Mouse (Mus musculus): ENCODE results near the gene Samd10. TPM values are rescaled to one million over a fixed set of nuclear protein-coding genes. Genes with fewer than 3 reads are reported as not detected.

Samd10 gene
- polyA plus RNA-seq, 1 experiment = 1.0 TPM

- Histone ChIP-seq H3K4me1 (peaks cover 67% of the 10 kb centered on the region), H3K4me3 (replicated peaks) (no peak overlapping the region), H3K36me3 (replicated peaks; ENCODE audit: low read length) (peaks cover 67% of the 10 kb centered on the region), H3K27me3 (replicated peaks) (no peaks in the 10 kb centered on the region), H3K9me3 (no peaks in the 10 kb centered on the region)
- TF ChIP-seq FLI1 (IDR thresholded peaks at IDR 0.05; ENCODE audit: low read length) (no peak), GATA1 (IDR thresholded peaks at IDR 0.05; ENCODE audit: borderline replicate concordance, low read length) (no peak)
These were observed 20.9 kb downstream of the Samd10 start for GRCm38 (mm10) chr2:181577981-181578581.

- H3K9me3 ChIP-seq = no peaks in the 10 kb centered on the region
- H3K4me1 ChIP-seq = peaks cover 64% of the 10 kb centered on the region
- H3K36me3 ChIP-seq (replicated peaks; ENCODE audit: low read length) = peaks cover 73% of the 10 kb centered on the region
- TF ChIP-seq FLI1 (IDR thresholded peaks at IDR 0.05; ENCODE audit: low read length) (no peak), GATA1 (IDR thresholded peaks at IDR 0.05; ENCODE audit: borderline replicate concordance, low read length) (no peak)
- no peak overlapping the region for H3K4me3 ChIP-seq (replicated peaks)
- H3K27me3 ChIP-seq (replicated peaks) = no peaks in the 10 kb centered on the region
These were observed 21.9 kb downstream of the Samd10 start for GRCm38 (mm10) chr2:181577126-181577525.

DNA sequence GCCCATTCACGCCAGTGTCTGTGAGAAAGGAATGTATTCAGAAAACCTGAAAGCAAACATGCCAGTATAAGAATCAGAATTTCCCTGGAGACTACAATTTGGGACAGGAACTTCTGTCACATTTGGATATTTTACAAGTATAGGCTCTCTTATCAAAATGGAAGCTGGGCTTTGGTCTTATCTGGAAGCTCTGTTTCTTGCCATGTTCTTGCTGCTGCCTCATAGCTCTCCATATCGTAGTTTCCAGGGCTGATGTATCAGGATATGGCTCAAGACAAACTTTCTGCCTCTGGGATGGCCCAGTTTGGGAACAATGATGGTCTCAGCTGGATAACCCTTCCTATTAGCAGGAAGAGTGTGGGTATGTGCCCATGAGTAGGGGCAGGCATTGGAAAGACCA lies 22.4 kb downstream of the Samd10 start:
- peaks cover 66% of the 10 kb centered on the region for H3K4me1 ChIP-seq
- no peaks in the 10 kb centered on the region for H3K9me3 ChIP-seq
- no peak overlapping the region for H3K4me3 ChIP-seq (replicated peaks)
- H3K36me3 ChIP-seq (replicated peaks; ENCODE audit: low read length) = peaks cover 78% of the 10 kb centered on the region
- no peak for TF ChIP-seq GATA1 (IDR thresholded peaks at IDR 0.05; ENCODE audit: borderline replicate concordance, low read length)
- TF ChIP-seq FLI1 (IDR thresholded peaks at IDR 0.05; ENCODE audit: low read length) = no peak
- no peaks in the 10 kb centered on the region for H3K27me3 ChIP-seq (replicated peaks)

DNA sequence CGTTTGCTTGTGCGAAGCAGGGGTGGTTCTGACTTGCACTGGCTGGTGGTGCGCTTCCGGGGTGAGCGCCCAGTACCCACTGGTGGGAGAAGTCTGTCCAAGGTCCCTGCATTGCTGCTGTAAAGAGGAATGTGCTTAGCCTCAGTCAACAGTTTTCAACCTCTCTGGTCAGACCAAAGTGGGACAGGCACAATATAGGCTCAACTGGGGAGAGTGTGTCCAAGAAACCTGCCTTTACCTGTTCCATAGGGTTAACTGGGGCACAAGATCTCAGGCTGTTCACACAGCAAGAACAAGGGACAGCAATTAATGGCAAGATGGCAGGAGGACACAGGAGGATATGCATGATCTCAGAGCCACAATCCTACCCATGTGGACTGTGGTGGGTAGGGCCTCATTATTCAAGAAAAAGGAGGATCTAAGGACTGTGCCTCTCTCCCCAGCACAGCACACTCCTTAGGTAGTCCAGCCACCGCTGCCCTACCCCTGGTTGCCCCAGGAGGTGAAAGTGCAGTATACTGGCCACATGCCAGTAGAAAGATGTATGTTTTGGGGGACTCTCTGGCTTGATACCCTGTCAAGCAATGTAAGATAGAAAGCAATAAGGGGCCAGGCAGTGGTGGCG lies 24.0 kb downstream of the Samd10 start:
- Histone ChIP-seq H3K9me3 (no peaks in the 10 kb centered on the region), H3K4me1 (peaks cover 67% of the 10 kb centered on the region), H3K36me3 (replicated peaks; ENCODE audit: low read length) (peaks cover 92% of the 10 kb centered on the region), H3K4me3 (replicated peaks) (no peak overlapping the region), H3K27me3 (replicated peaks) (no peaks in the 10 kb centered on the region)
- TF ChIP-seq GATA1 (IDR thresholded peaks at IDR 0.05; ENCODE audit: borderline replicate concordance, low read length) = no peak
- TF ChIP-seq FLI1 (IDR thresholded peaks at IDR 0.05; ENCODE audit: low read length) = no peak

DNA sequence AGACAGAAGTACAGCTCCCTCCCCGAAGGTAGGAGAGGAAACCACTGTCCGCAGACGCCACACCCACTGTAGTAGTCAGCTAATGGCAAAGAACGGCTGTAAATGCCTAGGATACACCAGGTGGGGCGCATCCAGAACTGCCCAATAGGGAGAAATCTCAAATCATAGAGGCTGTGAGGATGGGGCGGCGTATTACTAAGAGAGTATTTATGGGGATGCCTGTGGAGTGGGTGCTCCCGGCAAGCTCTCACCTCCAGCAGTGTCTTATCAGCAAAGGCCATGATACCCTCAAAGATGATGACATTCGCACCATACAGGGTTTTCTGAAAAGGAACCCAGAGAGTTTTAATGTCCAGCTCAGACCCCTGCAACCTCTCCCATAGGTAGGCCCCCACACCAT lies 25.1 kb downstream of the Samd10 start:
- Histone ChIP-seq H3K4me1 (peaks cover 62% of the 10 kb centered on the region), H3K36me3 (replicated peaks; ENCODE audit: low read length) (peaks cover 93% of the 10 kb centered on the region)
- TF ChIP-seq FLI1 (IDR thresholded peaks at IDR 0.05; ENCODE audit: low read length) = no peak
- no peak for TF ChIP-seq GATA1 (IDR thresholded peaks at IDR 0.05; ENCODE audit: borderline replicate concordance, low read length)

DNA sequence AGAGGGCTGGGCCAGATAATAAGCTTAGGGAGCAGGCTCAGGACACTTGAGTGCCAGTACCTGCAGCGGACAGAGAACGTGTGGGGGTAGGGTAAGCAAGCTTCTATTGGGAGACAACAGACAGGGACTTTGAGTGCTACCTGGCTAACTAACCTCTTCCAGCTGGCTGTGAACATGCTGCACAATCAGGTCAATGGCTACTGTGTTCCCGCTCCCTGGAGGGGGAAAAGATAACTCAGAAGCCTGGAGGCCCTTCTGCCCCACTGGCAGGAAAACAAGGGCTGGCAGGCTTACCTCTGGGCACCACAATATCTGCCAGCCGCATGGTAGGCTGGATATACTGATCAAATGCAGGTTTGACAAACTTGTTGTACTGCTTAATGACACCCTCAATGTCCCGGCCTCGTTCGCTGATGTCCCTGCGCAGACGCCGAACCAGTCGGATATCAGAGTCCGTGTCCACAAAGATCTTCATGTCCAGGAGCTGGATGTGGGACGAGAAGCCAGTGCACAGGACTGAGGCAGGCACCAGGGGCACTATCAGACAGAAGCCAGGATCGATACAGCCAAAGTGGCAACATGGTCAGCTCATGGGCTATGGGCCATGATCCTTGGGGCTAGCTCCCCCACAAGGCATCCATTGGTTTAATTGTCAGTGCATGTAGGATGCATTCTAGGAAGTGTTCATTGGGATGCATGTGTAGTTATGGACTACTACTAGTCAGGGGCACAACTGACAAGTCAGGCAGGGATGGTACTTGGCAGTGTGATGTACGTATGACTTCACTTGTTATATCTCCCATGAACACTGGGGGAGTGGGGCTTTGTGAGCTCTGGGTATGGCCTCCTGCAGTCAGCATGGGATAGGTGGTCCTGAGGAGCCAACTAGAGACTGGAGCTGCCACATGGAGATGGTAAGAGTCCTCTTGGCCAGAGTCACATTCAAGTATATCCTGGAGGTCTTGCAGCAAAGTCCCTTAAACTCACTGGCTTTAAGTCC lies 25.8 kb downstream of the Samd10 start:
- Histone ChIP-seq H3K4me1 (peaks cover 62% of the 10 kb centered on the region), H3K27me3 (replicated peaks) (no peaks in the 10 kb centered on the region), H3K9me3 (no peaks in the 10 kb centered on the region), H3K4me3 (replicated peaks) (peak overlapping the region; percentile 1), H3K36me3 (replicated peaks; ENCODE audit: low read length) (peaks cover 93% of the 10 kb centered on the region)
- no peak for TF ChIP-seq FLI1 (IDR thresholded peaks at IDR 0.05; ENCODE audit: low read length)
- no peak for TF ChIP-seq GATA1 (IDR thresholded peaks at IDR 0.05; ENCODE audit: borderline replicate concordance, low read length)

More for the DNA sequence above, 25.1 kb downstream of the Samd10 start:
- Histone ChIP-seq H3K4me3 (replicated peaks) (no peak overlapping the region), H3K27me3 (replicated peaks) (no peaks in the 10 kb centered on the region), H3K9me3 (no peaks in the 10 kb centered on the region)

DNA sequence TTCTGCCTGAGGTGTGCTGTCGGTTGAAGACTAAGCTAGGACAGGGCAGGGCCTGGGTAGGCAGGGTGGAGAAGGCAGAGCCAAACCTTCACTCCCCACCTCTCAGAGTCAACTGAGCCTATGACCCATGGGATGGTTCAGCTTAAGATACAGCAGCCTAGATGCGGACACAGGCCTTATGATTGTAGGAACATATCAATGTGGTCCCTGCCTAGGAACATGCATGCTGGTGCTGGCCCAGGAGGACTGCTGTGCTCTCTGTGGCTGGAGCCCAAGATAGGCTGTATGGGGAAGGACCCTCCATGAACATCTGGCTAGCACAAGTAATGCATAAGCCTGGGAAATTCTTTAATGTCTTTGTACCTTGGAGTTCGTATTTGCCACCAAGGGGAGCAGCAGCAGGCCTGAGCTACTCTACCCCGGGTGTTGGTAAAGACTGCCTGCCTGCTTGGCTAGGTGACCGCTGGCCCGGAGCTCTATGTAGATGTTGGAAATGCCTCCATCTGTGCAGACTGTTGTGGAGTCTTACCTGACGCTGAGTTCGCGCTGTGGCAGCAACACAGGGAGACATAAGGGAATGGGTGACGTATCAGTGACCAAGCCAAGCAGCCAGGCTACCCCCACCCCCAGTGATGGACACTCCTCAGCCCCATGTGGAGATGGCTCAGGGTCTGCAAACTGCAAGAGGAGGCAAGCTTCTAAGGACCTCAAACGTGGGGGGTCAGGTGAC lies 26.9 kb downstream of the Samd10 start:
- no peak for TF ChIP-seq GATA1 (IDR thresholded peaks at IDR 0.05; ENCODE audit: borderline replicate concordance, low read length)
- no peak for TF ChIP-seq FLI1 (IDR thresholded peaks at IDR 0.05; ENCODE audit: low read length)
- H3K36me3 ChIP-seq (replicated peaks; ENCODE audit: low read length) = peaks cover 96% of the 10 kb centered on the region
- H3K4me3 ChIP-seq (replicated peaks) = no peak overlapping the region
- peaks cover 55% of the 10 kb centered on the region for H3K4me1 ChIP-seq
- no peaks in the 10 kb centered on the region for H3K9me3 ChIP-seq
- no peaks in the 10 kb centered on the region for H3K27me3 ChIP-seq (replicated peaks)

DNA sequence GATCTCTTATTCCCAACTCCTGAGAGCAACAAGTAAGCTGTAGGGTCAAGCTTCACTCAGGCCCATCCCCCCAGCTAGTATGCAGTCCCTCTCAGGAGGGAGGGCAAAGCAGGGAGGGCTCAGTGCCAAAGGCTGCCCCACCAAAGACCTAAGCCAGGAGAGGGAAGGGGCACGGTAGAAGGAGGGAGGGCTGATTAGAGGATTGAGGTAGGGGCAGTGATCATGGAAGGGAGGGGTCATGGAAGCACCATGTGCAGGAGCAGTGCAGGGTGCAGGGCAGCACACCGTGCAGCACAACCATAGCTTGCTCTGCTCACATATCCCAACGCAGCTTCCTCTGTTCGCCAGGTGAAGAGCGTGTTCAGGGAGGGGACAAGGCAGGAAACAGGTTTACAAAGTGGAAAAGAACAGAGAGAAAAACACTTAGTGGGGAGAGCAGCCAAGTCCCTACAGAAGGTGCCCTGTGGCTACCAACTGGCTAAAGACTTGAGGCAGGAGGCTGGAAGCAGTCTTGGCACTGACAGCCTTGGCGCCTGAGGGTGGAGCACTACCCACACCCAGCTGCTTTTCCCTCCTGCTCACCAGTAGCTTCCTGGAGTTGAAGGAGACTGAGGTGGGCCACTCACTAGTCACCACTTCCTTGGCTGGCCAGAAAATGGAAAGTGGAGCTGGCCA lies 28.0 kb downstream of the Samd10 start:
- no peak for TF ChIP-seq GATA1 (IDR thresholded peaks at IDR 0.05; ENCODE audit: borderline replicate concordance, low read length)
- Histone ChIP-seq H3K4me1 (peaks cover 45% of the 10 kb centered on the region), H3K4me3 (replicated peaks) (peak overlapping the region; percentile 11), H3K36me3 (replicated peaks; ENCODE audit: low read length) (peaks cover 98% of the 10 kb centered on the region), H3K27me3 (replicated peaks) (no peaks in the 10 kb centered on the region), H3K9me3 (no peaks in the 10 kb centered on the region)

DNA sequence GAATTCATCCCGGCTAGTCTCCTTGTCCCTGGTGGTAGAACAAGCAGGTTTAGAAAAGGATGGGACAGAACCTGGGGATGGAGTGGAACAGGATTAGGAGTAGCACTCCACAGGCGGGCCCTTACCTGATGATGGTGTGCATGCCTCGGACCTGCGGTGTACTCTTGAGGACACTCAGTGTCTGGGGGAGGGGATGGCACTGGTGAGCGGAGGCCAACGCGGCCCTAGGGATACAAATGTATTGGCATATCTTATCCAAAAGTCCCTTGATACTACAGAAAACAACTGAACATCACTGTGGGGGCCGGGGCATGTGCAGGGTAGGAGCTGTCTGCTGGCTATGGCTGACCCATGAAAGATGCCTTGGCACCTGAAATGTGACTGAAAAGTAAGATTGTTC lies 28.6 kb downstream of the Samd10 start:
- Histone ChIP-seq H3K4me3 (replicated peaks) (no peak overlapping the region), H3K36me3 (replicated peaks; ENCODE audit: low read length) (peaks cover 98% of the 10 kb centered on the region), H3K27me3 (replicated peaks) (no peaks in the 10 kb centered on the region), H3K4me1 (peaks cover 44% of the 10 kb centered on the region), H3K9me3 (peaks cover 3% of the 10 kb centered on the region; the same call in 1 of the 2 replicates)
- no peak for TF ChIP-seq GATA1 (IDR thresholded peaks at IDR 0.05; ENCODE audit: borderline replicate concordance, low read length)
- TF ChIP-seq FLI1 (IDR thresholded peaks at IDR 0.05; ENCODE audit: low read length) = no peak

Data from megakaryocyte, embryonic 14.5 days (primary cell).